Mouse (Mus musculus): ENCODE results near the gene Cdc25b. TPM values are rescaled to one million over a fixed set of nuclear protein-coding genes. Genes with fewer than 3 reads are reported as not detected.
A peak's percentile ranks its signal among the peaks of the same experiment; 100 is the strongest.
"Not testable (repeated sequence)": the region's sequence is repeated elsewhere in the genome, so short reads cannot be mapped to it uniquely, and the experiment has no call there.

The Cdc25b gene
- total and polyA plus RNA-seq, 2 experiments from 2014 or later = 15.0 to 15.3 TPM

GRCm38 (mm10) chr2:131221853-131222515 lies 35.2 kb downstream of the Cdc25b start:
- no peaks in the 10 kb centered on the region for H3K27me3 ChIP-seq (ENCODE audit: control insufficient read depth, insufficient read depth, low read length)
- H3K9ac ChIP-seq (replicated peaks; ENCODE audit: low read depth, low read length) = no peak overlapping the region
- no peak overlapping the region for H3K4me3 ChIP-seq (ENCODE audit: low read depth, low read length)
- no peaks in the 10 kb centered on the region for H3K36me3 ChIP-seq (replicated peaks; ENCODE audit: control insufficient read depth, insufficient read depth, low read length)
- no peak overlapping the region for H3K4me2 ChIP-seq (ENCODE audit: low read depth, low read length)
- DNase-seq (ENCODE audit: low spot score) = no peak
- no peaks in the 10 kb centered on the region; the same call in 1 of the 2 replicates for H3K9me3 ChIP-seq (replicated peaks; ENCODE audit: control insufficient read depth, low read length)
- TF ChIP-seq CTCF (IDR thresholded peaks at IDR 0.05; ENCODE audit: low read depth) (no peak), EP300 (IDR thresholded peaks at IDR 0.05; ENCODE audit: low read depth) (no peak)
- H3K4me1 ChIP-seq (ENCODE audit: control insufficient read depth, insufficient read depth) = peaks cover 6% of the 10 kb centered on the region; the same call in 1 of the 2 replicates
- WGBS = 45% methylated on average over 3 of the region's 3 CpGs
- ATAC-seq (ENCODE audit: insufficient read depth, low read depth) = no peak
- no peak overlapping the region for H3K27ac ChIP-seq (ENCODE audit: low read depth)

- no peak overlapping the region for H3K27ac ChIP-seq (ENCODE audit: low read depth)
- no peak overlapping the region for H3K9ac ChIP-seq (replicated peaks; ENCODE audit: low read depth, low read length)
- no peak overlapping the region for H3K4me3 ChIP-seq (ENCODE audit: low read depth, low read length)
- H3K4me1 ChIP-seq (ENCODE audit: control insufficient read depth, insufficient read depth) = peaks cover 6% of the 10 kb centered on the region; the same call in 1 of the 2 replicates
- DNase-seq (ENCODE audit: low spot score) (peak; percentile 38), ATAC-seq (ENCODE audit: insufficient read depth, low read depth) (no peak)
- H3K36me3 ChIP-seq (replicated peaks; ENCODE audit: control insufficient read depth, insufficient read depth, low read length) = no peaks in the 10 kb centered on the region
- no peak for TF ChIP-seq EP300 (IDR thresholded peaks at IDR 0.05; ENCODE audit: low read depth)
- TF ChIP-seq CTCF (IDR thresholded peaks at IDR 0.05; ENCODE audit: low read depth) = no peak
- no peaks in the 10 kb centered on the region for H3K27me3 ChIP-seq (ENCODE audit: control insufficient read depth, insufficient read depth, low read length)
- WGBS = 13% methylated on average over 5 of the region's 5 CpGs
- H3K4me2 ChIP-seq (ENCODE audit: low read depth, low read length) = no peak overlapping the region
- no peaks in the 10 kb centered on the region; the same call in 1 of the 2 replicates for H3K9me3 ChIP-seq (replicated peaks; ENCODE audit: control insufficient read depth, low read length)
Observed at GRCm38 (mm10) chr2:131222562-131222961, 35.8 kb downstream of the Cdc25b start.

DNA sequence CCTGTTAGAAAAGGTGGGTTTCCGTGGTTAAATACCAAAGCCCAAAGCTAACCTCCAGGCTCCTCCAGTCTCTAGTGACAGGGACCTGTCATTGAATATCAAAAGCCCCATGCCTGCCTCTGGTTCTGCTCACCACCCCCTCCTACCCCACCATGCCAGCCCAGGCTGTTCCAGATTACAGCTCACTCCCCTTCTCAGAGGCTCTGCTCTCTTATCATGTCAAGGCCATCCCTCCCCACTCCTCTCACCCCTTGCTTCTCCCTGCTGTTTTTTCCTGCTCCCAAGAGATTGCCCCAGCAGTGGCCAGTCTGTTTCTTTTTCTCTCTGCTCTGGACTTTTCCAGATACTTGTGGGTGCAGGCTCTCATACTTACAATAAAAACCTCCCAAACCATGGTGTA lies 36.8 kb downstream of the Cdc25b start:
- H3K27ac ChIP-seq (ENCODE audit: low read depth) = no peak overlapping the region
- DNase-seq (ENCODE audit: low spot score) (no peak), ATAC-seq (ENCODE audit: insufficient read depth, low read depth) (no peak)
- peaks cover 6% of the 10 kb centered on the region; the same call in 1 of the 2 replicates for H3K4me1 ChIP-seq (ENCODE audit: control insufficient read depth, insufficient read depth)
- no peaks in the 10 kb centered on the region for H3K27me3 ChIP-seq (ENCODE audit: control insufficient read depth, insufficient read depth, low read length)
- H3K4me3 ChIP-seq (ENCODE audit: low read depth, low read length) = no peak overlapping the region
- H3K36me3 ChIP-seq (replicated peaks; ENCODE audit: control insufficient read depth, insufficient read depth, low read length) = no peaks in the 10 kb centered on the region
- TF ChIP-seq EP300 (IDR thresholded peaks at IDR 0.05; ENCODE audit: low read depth) (no peak), CTCF (IDR thresholded peaks at IDR 0.05; ENCODE audit: low read depth) (no peak)
- 67% methylated on average over 1 of the region's 1 CpGs for WGBS
- H3K9ac ChIP-seq (replicated peaks; ENCODE audit: low read depth, low read length) = no peak overlapping the region
- no peaks in the 10 kb centered on the region; the same call in 1 of the 2 replicates for H3K9me3 ChIP-seq (replicated peaks; ENCODE audit: control insufficient read depth, low read length)
- H3K4me2 ChIP-seq (ENCODE audit: low read depth, low read length) = no peak overlapping the region

DNA sequence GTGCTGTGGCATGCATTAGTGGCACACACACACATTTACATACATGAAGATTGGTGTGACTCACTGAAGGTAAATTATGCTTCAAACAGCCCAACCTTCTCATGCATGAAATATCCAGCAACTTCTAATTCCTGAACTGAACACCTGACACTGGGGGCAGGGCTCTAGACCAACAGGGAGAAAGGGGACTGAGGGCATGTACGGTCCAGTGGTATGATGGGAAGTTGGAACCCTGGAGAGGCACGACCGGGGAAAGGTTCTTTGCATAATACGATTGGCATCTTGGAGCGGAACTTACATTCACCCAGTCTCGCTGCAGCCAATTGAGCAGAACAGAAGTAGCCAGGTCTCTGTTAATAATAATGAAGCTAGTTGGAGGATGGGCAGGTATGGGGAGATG lies 38.4 kb downstream of the Cdc25b start:
- no peaks in the 10 kb centered on the region; the same call in 1 of the 2 replicates for H3K9me3 ChIP-seq (replicated peaks; ENCODE audit: control insufficient read depth, low read length)
- ATAC-seq (ENCODE audit: insufficient read depth, low read depth) (no peak), DNase-seq (ENCODE audit: low spot score) (no peak)
- peaks cover 6% of the 10 kb centered on the region; the same call in 1 of the 2 replicates for H3K4me1 ChIP-seq (ENCODE audit: control insufficient read depth, insufficient read depth)
- no peaks in the 10 kb centered on the region for H3K36me3 ChIP-seq (replicated peaks; ENCODE audit: control insufficient read depth, insufficient read depth, low read length)
- no peak overlapping the region for H3K4me2 ChIP-seq (ENCODE audit: low read depth, low read length)
- WGBS = 77% methylated on average over 6 of the region's 6 CpGs
- H3K9ac ChIP-seq (replicated peaks; ENCODE audit: low read depth, low read length) = no peak overlapping the region
- TF ChIP-seq EP300 (IDR thresholded peaks at IDR 0.05; ENCODE audit: low read depth) = no peak
- no peak for TF ChIP-seq CTCF (IDR thresholded peaks at IDR 0.05; ENCODE audit: low read depth)
- H3K27me3 ChIP-seq (ENCODE audit: control insufficient read depth, insufficient read depth, low read length) = no peaks in the 10 kb centered on the region
- no peak overlapping the region for H3K4me3 ChIP-seq (ENCODE audit: low read depth, low read length)
- no peak overlapping the region for H3K27ac ChIP-seq (ENCODE audit: low read depth)

DNA sequence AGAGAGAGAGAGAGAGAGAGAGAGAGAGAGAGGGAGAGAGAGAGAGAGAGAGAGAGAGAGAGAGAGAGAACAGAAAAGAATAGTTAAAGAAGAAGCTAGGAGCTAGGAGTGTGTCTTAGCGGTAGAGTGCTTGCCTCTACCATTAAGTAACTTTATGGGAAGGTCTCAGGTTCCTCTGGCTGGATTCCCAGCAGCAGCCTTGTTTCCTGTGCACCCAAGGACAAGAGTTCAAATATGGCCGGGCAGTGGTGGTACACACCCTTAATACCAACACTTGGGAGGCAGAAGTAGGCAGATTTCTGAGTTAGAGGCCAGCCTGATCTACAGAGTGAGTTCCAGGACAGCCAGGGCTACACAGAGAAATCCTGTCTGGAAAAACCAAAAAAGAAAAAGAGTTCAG lies 39.9 kb downstream of the Cdc25b start:
- not testable (repeated sequence) for H3K27ac ChIP-seq (ENCODE audit: low read depth); H3K4me1 ChIP-seq (ENCODE audit: control insufficient read depth, insufficient read depth); H3K4me2 ChIP-seq (ENCODE audit: low read depth, low read length); H3K9me3 ChIP-seq (replicated peaks; ENCODE audit: control insufficient read depth, low read length); H3K36me3 ChIP-seq (replicated peaks; ENCODE audit: control insufficient read depth, insufficient read depth, low read length); H3K27me3 ChIP-seq (ENCODE audit: control insufficient read depth, insufficient read depth, low read length); DNase-seq (ENCODE audit: low spot score); H3K4me3 ChIP-seq (ENCODE audit: low read depth, low read length); ATAC-seq (ENCODE audit: insufficient read depth, low read depth); H3K9ac ChIP-seq (replicated peaks; ENCODE audit: low read depth, low read length)
- 45% methylated on average over 2 of the region's 2 CpGs for WGBS

- Histone ChIP-seq H3K4me3 (ENCODE audit: low read depth, low read length) (no peak overlapping the region), H3K27ac (ENCODE audit: low read depth) (no peak overlapping the region), H3K36me3 (replicated peaks; ENCODE audit: control insufficient read depth, insufficient read depth, low read length) (no peaks in the 10 kb centered on the region), H3K9me3 (replicated peaks; ENCODE audit: control insufficient read depth, low read length) (no peaks in the 10 kb centered on the region), H3K9ac (replicated peaks; ENCODE audit: low read depth, low read length) (no peak overlapping the region), H3K4me2 (ENCODE audit: low read depth, low read length) (no peak overlapping the region), H3K4me1 (ENCODE audit: control insufficient read depth, insufficient read depth) (no peaks in the 10 kb centered on the region), H3K27me3 (ENCODE audit: control insufficient read depth, insufficient read depth, low read length) (no peaks in the 10 kb centered on the region)
- WGBS = 66% methylated on average over 3 of the region's 3 CpGs
- no peak for ATAC-seq (ENCODE audit: insufficient read depth, low read depth)
- DNase-seq (ENCODE audit: low spot score) = no peak
- TF ChIP-seq CTCF (IDR thresholded peaks at IDR 0.05; ENCODE audit: low read depth) (no peak), EP300 (IDR thresholded peaks at IDR 0.05; ENCODE audit: low read depth) (no peak)
Observed at GRCm38 (mm10) chr2:131227243-131227642, 40.5 kb downstream of the Cdc25b start.

All from heart, postnatal 0 days (tissue).